Mouse (Mus musculus): ENCODE measurements around the gene Hoxc5.

GRCm38 (mm10) chr15:103040601-103041000, 73.4 kb downstream of the Hoxc5 start:
- TF ChIP-seq POLR2A (IDR thresholded peaks at IDR 0.05; ENCODE audit: borderline replicate concordance, extremely low read depth, insufficient read depth, insufficient read length, poor library complexity, severe bottlenecking), result no peak
- no peak for TF ChIP-seq CTCF (IDR thresholded peaks at IDR 0.05; ENCODE audit: borderline replicate concordance, extremely low read depth, insufficient read depth, insufficient read length)
